Mouse (Mus musculus): Measurements from ENCODE around the gene Rarres2. TPM values are rescaled to one million over a fixed set of nuclear protein-coding genes. Genes with fewer than 3 reads are reported as not detected.

Rarres2 gene
- polyA plus RNA-seq, 1 experiment = 28.8 TPM

- no peak for TF ChIP-seq CTCF (IDR thresholded peaks at IDR 0.05; ENCODE audit: borderline replicate concordance, control insufficient read depth, extremely low read depth, insufficient read depth, low read length, poor library complexity)
- TF ChIP-seq POLR2A (IDR thresholded peaks at IDR 0.05; ENCODE audit: control insufficient read depth, extremely low read depth, insufficient read depth, low read length, poor library complexity) = no peak
- peak; percentile 29 for DNase-seq
- WGBS = 23% methylated on average over 1 of the region's 1 CpGs
- no peak overlapping the region for H3K4me3 ChIP-seq (ENCODE audit: control insufficient read depth, insufficient read depth, low read length)
- no peaks in the 10 kb centered on the region for H3K27me3 ChIP-seq (ENCODE audit: control insufficient read depth, insufficient read depth, low read length)
- no peaks in the 10 kb centered on the region for H3K36me3 ChIP-seq (ENCODE audit: control insufficient read depth, insufficient read depth, low read length)
- no peaks in the 10 kb centered on the region for H3K4me1 ChIP-seq (replicated peaks; ENCODE audit: control insufficient read depth, insufficient read depth, low read length)
- no peak overlapping the region for H3K27ac ChIP-seq (ENCODE audit: control insufficient read depth, insufficient read depth, low read length)
These were observed 26.3 kb downstream of the Rarres2 start for GRCm38 (mm10) chr6:48546271-48546670.

- H3K4me1 ChIP-seq (replicated peaks; ENCODE audit: control insufficient read depth, insufficient read depth, low read length) = no peaks in the 10 kb centered on the region
These were observed 27.3 kb downstream of the Rarres2 start for GRCm38 (mm10) chr6:48545251-48545650.

GRCm38 (mm10) chr6:48542631-48543030, 30.0 kb downstream of the Rarres2 start:
- Histone ChIP-seq H3K36me3 (ENCODE audit: control insufficient read depth, insufficient read depth, low read length) (no peaks in the 10 kb centered on the region), H3K27ac (ENCODE audit: control insufficient read depth, insufficient read depth, low read length) (no peak overlapping the region)
- 96% methylated on average over 3 of the region's 3 CpGs for WGBS

More at GRCm38 (mm10) chr6:48545251-48545650, 27.3 kb downstream of the Rarres2 start:
- no peak for DNase-seq
- WGBS = 95% methylated on average over 5 of the region's 5 CpGs
- Histone ChIP-seq H3K4me3 (ENCODE audit: control insufficient read depth, insufficient read depth, low read length) (no peak overlapping the region), H3K27me3 (ENCODE audit: control insufficient read depth, insufficient read depth, low read length) (no peaks in the 10 kb centered on the region), H3K36me3 (ENCODE audit: control insufficient read depth, insufficient read depth, low read length) (no peaks in the 10 kb centered on the region), H3K27ac (ENCODE audit: control insufficient read depth, insufficient read depth, low read length) (no peak overlapping the region)
- TF ChIP-seq CTCF (IDR thresholded peaks at IDR 0.05; ENCODE audit: borderline replicate concordance, control insufficient read depth, extremely low read depth, insufficient read depth, low read length, poor library complexity) = no peak
- no peak for TF ChIP-seq POLR2A (IDR thresholded peaks at IDR 0.05; ENCODE audit: control insufficient read depth, extremely low read depth, insufficient read depth, low read length, poor library complexity)

GRCm38 (mm10) chr6:48541560-48542450, 30.8 kb downstream of the Rarres2 start:
- 39% methylated on average over 7 of the region's 7 CpGs for WGBS
- Histone ChIP-seq H3K4me3 (ENCODE audit: control insufficient read depth, insufficient read depth, low read length) (no peak overlapping the region), H3K27ac (ENCODE audit: control insufficient read depth, insufficient read depth, low read length) (no peak overlapping the region), H3K4me1 (replicated peaks; ENCODE audit: control insufficient read depth, insufficient read depth, low read length) (no peaks in the 10 kb centered on the region), H3K27me3 (ENCODE audit: control insufficient read depth, insufficient read depth, low read length) (no peaks in the 10 kb centered on the region), H3K36me3 (ENCODE audit: control insufficient read depth, insufficient read depth, low read length) (no peaks in the 10 kb centered on the region)
- TF ChIP-seq POLR2A (IDR thresholded peaks at IDR 0.05; ENCODE audit: control insufficient read depth, extremely low read depth, insufficient read depth, low read length, poor library complexity) = no peak
- no peak for TF ChIP-seq CTCF (IDR thresholded peaks at IDR 0.05; ENCODE audit: borderline replicate concordance, control insufficient read depth, extremely low read depth, insufficient read depth, low read length, poor library complexity)
- DNase-seq = no peak

More at GRCm38 (mm10) chr6:48542631-48543030, 30.0 kb downstream of the Rarres2 start:
- TF ChIP-seq POLR2A (IDR thresholded peaks at IDR 0.05; ENCODE audit: control insufficient read depth, extremely low read depth, insufficient read depth, low read length, poor library complexity) (no peak), CTCF (IDR thresholded peaks at IDR 0.05; ENCODE audit: borderline replicate concordance, control insufficient read depth, extremely low read depth, insufficient read depth, low read length, poor library complexity) (no peak)
- no peak overlapping the region for H3K4me3 ChIP-seq (ENCODE audit: control insufficient read depth, insufficient read depth, low read length)
- no peaks in the 10 kb centered on the region for H3K27me3 ChIP-seq (ENCODE audit: control insufficient read depth, insufficient read depth, low read length)
- DNase-seq = no peak
- H3K4me1 ChIP-seq (replicated peaks; ENCODE audit: control insufficient read depth, insufficient read depth, low read length) = no peaks in the 10 kb centered on the region

GRCm38 (mm10) chr6:48540721-48541120, 31.9 kb downstream of the Rarres2 start:
- TF ChIP-seq CTCF (IDR thresholded peaks at IDR 0.05; ENCODE audit: borderline replicate concordance, control insufficient read depth, extremely low read depth, insufficient read depth, low read length, poor library complexity) (no peak), POLR2A (IDR thresholded peaks at IDR 0.05; ENCODE audit: control insufficient read depth, extremely low read depth, insufficient read depth, low read length, poor library complexity) (no peak)
- Histone ChIP-seq H3K27me3 (ENCODE audit: control insufficient read depth, insufficient read depth, low read length) (no peaks in the 10 kb centered on the region), H3K4me1 (replicated peaks; ENCODE audit: control insufficient read depth, insufficient read depth, low read length) (no peaks in the 10 kb centered on the region), H3K27ac (ENCODE audit: control insufficient read depth, insufficient read depth, low read length) (no peak overlapping the region), H3K4me3 (ENCODE audit: control insufficient read depth, insufficient read depth, low read length) (no peak overlapping the region), H3K36me3 (ENCODE audit: control insufficient read depth, insufficient read depth, low read length) (no peaks in the 10 kb centered on the region)
- DNase-seq = no peak
- WGBS = 88% methylated on average over 3 of the region's 3 CpGs

- 87% methylated on average over 5 of the region's 5 CpGs for WGBS
- H3K36me3 ChIP-seq (ENCODE audit: control insufficient read depth, insufficient read depth, low read length) = no peaks in the 10 kb centered on the region
- TF ChIP-seq POLR2A (IDR thresholded peaks at IDR 0.05; ENCODE audit: control insufficient read depth, extremely low read depth, insufficient read depth, low read length, poor library complexity) = no peak
- TF ChIP-seq CTCF (IDR thresholded peaks at IDR 0.05; ENCODE audit: borderline replicate concordance, control insufficient read depth, extremely low read depth, insufficient read depth, low read length, poor library complexity) = no peak
- no peaks in the 10 kb centered on the region for H3K4me1 ChIP-seq (replicated peaks; ENCODE audit: control insufficient read depth, insufficient read depth, low read length)
- DNase-seq = no peak
- H3K27me3 ChIP-seq (ENCODE audit: control insufficient read depth, insufficient read depth, low read length) = no peaks in the 10 kb centered on the region
- no peak overlapping the region for H3K27ac ChIP-seq (ENCODE audit: control insufficient read depth, insufficient read depth, low read length)
- no peak overlapping the region for H3K4me3 ChIP-seq (ENCODE audit: control insufficient read depth, insufficient read depth, low read length)
These were observed 32.7 kb downstream of the Rarres2 start for GRCm38 (mm10) chr6:48539860-48540259.
